Mouse (Mus musculus) gastrocnemius, postnatal 36 days (tissue): Measurements from ENCODE around the gene Uxt. TPM values are rescaled to one million over a fixed set of nuclear protein-coding genes. Genes with fewer than 3 reads are reported as not detected.
A peak's percentile ranks its signal among the peaks of the same experiment; 100 is the strongest.

Experiments
- DNase-seq, 2 experiments: peaks; one replicate each; pipeline ENCODE4 v3.0.0; 2022
- intact Hi-C: fragments of 180-260 bp; cut with DNase I; formaldehyde crosslinking; loops from one replicate; pipeline ENCODE4 v1.15.1; 2025
- long read RNA-seq, 2 experiments: library from polyadenylated mRNA; stranded (forward); transcript quantifications; one replicate each; pipeline ENCODE4 v2.0.0; 2021
- total RNA-seq, 2 experiments: library from RNA; stranded (reverse); gene quantifications; 2 replicates each; pipeline ENCODE4 v1.2.3; 2021

Uxt gene
- 10 to 100 TPM; 22.7 to 26.3 TPM for total RNA-seq
- long read RNA-seq, experiment 1, transcript Uxt-202 (7 exons, 875 nt), result major isoform, 26 of 37 reads
- long read RNA-seq, experiment 1, partial matches to known transcripts, result 0 of 37 reads
- long read RNA-seq, experiment 1, other reads (novel, unspliced or antisense), result 5 of 37 reads
- long read RNA-seq, experiment 2, transcript Uxt-202 (7 exons, 875 nt), result major isoform, 33 of 41 reads
- long read RNA-seq, experiment 2, partial matches to known transcripts, result 0 of 41 reads
- long read RNA-seq, experiment 2, other reads (novel, unspliced or antisense), result 5 of 41 reads

- intact Hi-C loops, result no loop called here
- peak; percentile 76 to 81 for DNase-seq
Observed at GRCm38 (mm10) chrX:20961477-20962378, at the start of gene Uxt. Gene Uxt, minus strand, starts transcription at chrX:20962017.

GRCm38 (mm10) chrX:20980901-20981300 lies 19.1 kb upstream of the Uxt start:
- DNase-seq, result no peak
- intact Hi-C loops, result no loop called here

DNA sequence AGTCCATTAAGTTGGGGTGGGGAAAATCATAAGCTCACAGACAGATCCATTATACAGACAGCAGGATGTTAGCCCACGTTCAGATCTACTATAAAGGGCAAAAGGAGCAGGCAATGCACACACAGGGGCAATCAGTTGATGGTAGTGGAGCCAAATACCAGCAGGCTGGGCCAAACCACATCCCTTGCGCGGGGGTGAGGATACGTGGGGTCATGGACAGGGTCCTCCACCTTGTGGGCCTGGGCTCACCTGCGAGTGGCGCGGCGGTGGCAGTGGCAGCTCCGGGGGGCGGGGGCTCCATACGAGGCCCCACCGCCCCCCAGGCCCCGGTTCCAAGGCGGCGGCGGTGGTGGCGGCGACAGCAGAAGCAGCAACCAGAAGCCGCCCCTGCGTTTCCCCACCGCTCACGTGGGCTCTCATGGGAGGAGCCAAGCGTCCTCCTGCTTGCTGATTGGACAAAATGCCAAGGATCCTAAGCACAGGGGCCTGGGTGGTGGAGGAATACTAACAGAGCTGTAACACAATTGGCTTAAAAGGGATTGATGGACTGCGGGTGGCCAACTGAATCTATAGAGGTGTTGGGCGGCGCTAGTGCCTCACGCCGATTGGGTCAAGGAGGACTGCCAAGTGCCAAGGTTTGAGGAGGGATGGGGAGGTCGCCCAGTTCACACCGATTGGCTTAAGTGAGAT lies 11.5 kb downstream of the Uxt start, which contains the start of gene Elk1:
Elk1 (minus strand) TSS at position 418 of the 690 bp plus-strand sequence.
- intact Hi-C loops, result no loop called here
- peak; percentile 61 to 67 for DNase-seq

GRCm38 (mm10) chrX:20946055-20946454 lies 15.8 kb downstream of the Uxt start:
- intact Hi-C loops, result no loop called here
- peak; percentile 28 to 37 for DNase-seq

- intact Hi-C loops, result no loop called here
- DNase-seq, result no peak
Observed at GRCm38 (mm10) chrX:20931963-20932362, 29.9 kb downstream of the Uxt start.

DNA sequence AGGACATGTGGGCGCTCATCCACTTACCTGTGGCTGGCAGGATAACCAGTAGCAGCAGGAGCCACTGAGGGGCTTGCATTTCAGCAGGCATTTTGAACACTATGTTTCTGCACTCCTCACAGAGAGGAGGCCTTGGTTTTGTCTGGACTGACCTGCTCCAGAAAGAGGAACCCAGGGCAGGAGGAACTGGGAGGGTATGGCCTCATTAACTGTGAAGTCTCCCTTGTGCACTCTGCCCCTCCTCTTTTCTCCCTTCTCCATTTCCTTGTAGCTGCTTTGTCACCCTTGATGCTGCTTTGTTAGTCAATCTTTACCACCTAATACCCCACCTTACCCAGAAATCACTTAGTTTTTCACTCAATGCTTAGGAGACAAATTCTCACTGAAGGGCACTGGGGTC lies 30.5 kb downstream of the Uxt start, which contains the start of gene Cfp:
Cfp (minus strand) TSS at position 192 of the 400 bp plus-strand sequence.
- DNase-seq, result no peak
- intact Hi-C loops, result no loop called here

GRCm38 (mm10) chrX:20929859-20930258 lies 32.0 kb downstream of the Uxt start:
- no peak for DNase-seq
- intact Hi-C loops, result no loop called here

DNA sequence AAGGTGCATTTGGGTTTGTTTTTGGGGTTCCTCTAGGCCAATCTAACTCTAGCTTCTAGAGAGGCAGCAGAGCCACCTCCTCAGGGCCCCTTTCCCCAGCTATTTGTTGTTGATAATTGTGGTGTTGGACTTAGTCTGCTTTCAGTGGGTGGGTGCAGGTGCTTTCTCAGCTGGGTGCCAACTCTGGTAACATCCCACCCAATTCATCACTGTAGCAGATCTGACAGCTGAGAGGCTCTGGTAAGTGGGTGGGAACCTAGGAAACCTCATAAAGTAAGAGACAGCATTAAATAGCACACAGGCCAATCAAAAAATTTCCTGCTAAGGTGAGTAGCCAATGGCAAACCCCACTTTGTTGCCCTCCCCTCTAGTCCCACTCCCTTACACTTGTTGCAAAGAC lies 36.8 kb downstream of the Uxt start:
- intact Hi-C loops, result no loop called here
- no peak for DNase-seq

DNA sequence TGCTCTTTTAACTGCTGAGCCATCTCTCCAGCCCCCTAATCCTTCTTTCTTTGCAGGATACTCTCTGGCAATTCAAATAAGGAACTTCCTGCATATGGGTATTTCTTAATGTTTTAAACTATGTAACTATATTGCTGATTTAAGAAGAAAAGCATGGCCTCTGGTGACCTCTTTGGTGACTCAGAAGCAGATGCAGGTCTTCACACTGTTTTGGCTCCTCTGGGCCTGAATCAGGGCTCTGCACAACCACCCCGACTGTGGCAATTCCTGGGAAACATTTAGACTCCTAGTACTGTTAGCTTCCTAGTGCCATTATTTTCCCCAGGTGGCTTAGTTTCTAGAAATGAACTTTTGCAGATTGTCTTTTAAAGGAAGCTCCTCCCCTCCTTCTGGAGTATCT lies 38.3 kb downstream of the Uxt start:
- intact Hi-C loops, result no loop called here
- no peak for DNase-seq

- intact Hi-C loops, result no loop called here
- DNase-seq, result no peak
Observed at GRCm38 (mm10) chrX:20921366-20921765, 40.5 kb downstream of the Uxt start.

DNA sequence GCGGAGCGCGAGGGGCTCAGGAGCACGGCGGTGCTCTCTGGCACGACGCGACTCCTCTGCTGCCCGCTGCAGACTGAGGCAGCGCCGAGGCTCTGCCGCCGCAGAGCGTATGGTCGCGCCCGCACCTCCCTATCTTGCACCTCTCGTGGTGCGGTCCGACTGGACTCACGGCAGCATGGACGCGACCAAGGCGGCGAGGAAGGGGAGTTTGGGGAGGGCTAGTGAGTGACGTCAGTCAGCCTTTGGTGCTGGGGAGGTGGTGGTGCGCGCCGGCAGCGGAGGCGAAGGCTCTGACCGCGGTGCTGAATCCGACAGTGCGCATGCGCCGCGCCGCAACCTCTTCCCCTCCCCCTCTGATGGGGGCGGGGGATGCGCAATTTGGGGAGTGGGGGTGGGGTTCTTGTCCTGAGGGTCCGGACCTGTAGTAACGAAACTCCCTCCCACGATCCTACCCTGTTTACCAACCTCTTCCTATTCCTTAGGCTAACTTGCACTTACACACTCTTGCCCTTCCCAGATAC lies 40.9 kb downstream of the Uxt start, which contains the start of gene Syn1:
Syn1 (minus strand) TSS at position 161 of the 521 bp plus-strand sequence.
- intact Hi-C loops, result no loop called here
- DNase-seq, result peak; percentile 45 to 58

GRCm38 (mm10) chrX:20920249-20920843 lies 41.5 kb downstream of the Uxt start:
- DNase-seq, result no peak
- intact Hi-C loops, result no loop called here

DNA sequence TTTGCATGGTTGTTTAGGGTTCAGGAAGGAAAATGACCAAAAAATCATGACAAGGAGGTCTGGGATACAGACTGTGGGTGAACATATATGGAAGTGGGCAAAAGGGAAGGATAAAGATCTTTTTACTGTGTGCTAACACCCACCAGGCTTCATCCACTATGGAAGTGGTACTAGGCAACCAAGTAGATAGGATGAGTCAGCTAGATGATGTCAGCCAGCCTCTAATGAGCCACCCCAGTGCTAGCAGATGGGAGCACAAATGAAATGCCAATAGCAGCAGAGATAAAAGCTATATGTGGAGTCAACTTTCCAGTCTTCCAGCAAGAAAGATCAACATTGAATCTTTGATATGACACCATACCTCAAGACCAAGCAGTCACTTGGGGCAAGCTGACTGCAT lies 46.7 kb downstream of the Uxt start:
- intact Hi-C loops, result no loop called here
- no peak for DNase-seq

GRCm38 (mm10) chrX:20913726-20914125 lies 48.1 kb downstream of the Uxt start:
- DNase-seq, result no peak
- intact Hi-C loops, result no loop called here

- intact Hi-C loops, result no loop called here
- no peak for DNase-seq
Observed at GRCm38 (mm10) chrX:20910074-20910473, 51.7 kb downstream of the Uxt start.

Other genes with a start within 250 kb of the Uxt start
- gene Araf, start 164.2 kb downstream of the Uxt start, total RNA-seq, result 10 to 100 TPM; 73.3 to 90.0 TPM
- gene Timp1, start 91.9 kb downstream of the Uxt start, total RNA-seq, result 1 to 10 TPM; 2.1 to 2.5 TPM
- under 1 TPM; 0.07 to 0.08 TPM for gene Syn1, start 41.0 kb downstream of the Uxt start, total RNA-seq
- 1 to 10 TPM; 3.5 to 4.0 TPM for gene Cfp, start 30.5 kb downstream of the Uxt start, total RNA-seq
- gene Elk1, start 11.4 kb downstream of the Uxt start, total RNA-seq, result 1 to 10 TPM; 6.6 to 7.8 TPM
- 1 to 10 TPM; 1.6 to 1.7 TPM for gene Zfp182, start 100.3 kb upstream of the Uxt start, total RNA-seq
- gene Spaca5, start 106.4 kb upstream of the Uxt start, total RNA-seq, result not detected
- under 1 TPM; 0.15 TPM for gene Zfp300, start 127.5 kb upstream of the Uxt start, total RNA-seq
- not detected for gene Ssxa1, start 153.8 kb upstream of the Uxt start, total RNA-seq
- not detected for gene Gm21876, start 213.6 kb upstream of the Uxt start, total RNA-seq